Mouse (Mus musculus): ENCODE results near the gene Fbxo21.
A peak's percentile ranks its signal among the peaks of the same experiment; 100 is the strongest.

Gene Fbxo21

GRCm38 (mm10) chr5:118023053-118023452 is 46.5 kb downstream of the Fbxo21 start:
- no peak for DNase-seq (ENCODE audit: low spot score in 2 of 2)

GRCm38 (mm10) chr5:118025880-118026279 is 49.4 kb downstream of the Fbxo21 start:
- no peak for DNase-seq (ENCODE audit: low spot score in 2 of 2)

- no peak for DNase-seq (ENCODE audit: low spot score in 2 of 2)
These were observed 49.8 kb downstream of the Fbxo21 start for GRCm38 (mm10) chr5:118026343-118026742.

GRCm38 (mm10) chr5:118027101-118027697 is 50.7 kb downstream of the Fbxo21 start:
- DNase-seq (ENCODE audit: low spot score in 2 of 2) = no peak

GRCm38 (mm10) chr5:118027698-118028190 is 51.2 kb downstream of the Fbxo21 start, which contains the start of gene Tesc:
Tesc (plus strand) TSS chr5:118027743.
- no peak for DNase-seq (ENCODE audit: low spot score in 2 of 2)

GRCm38 (mm10) chr5:118028191-118029034 is 51.9 kb downstream of the Fbxo21 start:
- DNase-seq (ENCODE audit: low spot score in 2 of 2) = no peak

- no peak for DNase-seq (ENCODE audit: low spot score in 2 of 2)
These were observed 52.5 kb downstream of the Fbxo21 start for GRCm38 (mm10) chr5:118029035-118029408.

- DNase-seq (ENCODE audit: low spot score in 2 of 2) = peak; percentile 64 to 73
These were observed 52.9 kb downstream of the Fbxo21 start for GRCm38 (mm10) chr5:118029420-118029819.

- no peak for DNase-seq (ENCODE audit: low spot score in 2 of 2)
These were observed 53.6 kb downstream of the Fbxo21 start for GRCm38 (mm10) chr5:118030022-118030675.

- DNase-seq (ENCODE audit: low spot score in 2 of 2) = no peak
These were observed 54.5 kb downstream of the Fbxo21 start for GRCm38 (mm10) chr5:118031059-118031458.

GRCm38 (mm10) chr5:118031508-118031907 is 55.0 kb downstream of the Fbxo21 start:
- DNase-seq (ENCODE audit: low spot score in 2 of 2) = no peak

GRCm38 (mm10) chr5:118033328-118033727 is 56.8 kb downstream of the Fbxo21 start:
- DNase-seq (ENCODE audit: low spot score in 2 of 2) = no peak

GRCm38 (mm10) chr5:118033740-118034139 is 57.2 kb downstream of the Fbxo21 start:
- no peak for DNase-seq (ENCODE audit: low spot score in 2 of 2)

- no peak for DNase-seq (ENCODE audit: low spot score in 2 of 2)
These were observed 58.1 kb downstream of the Fbxo21 start for GRCm38 (mm10) chr5:118034632-118035031.

- DNase-seq (ENCODE audit: low spot score in 2 of 2) = no peak
These were observed 59.3 kb downstream of the Fbxo21 start for GRCm38 (mm10) chr5:118035786-118036185.

- no peak for DNase-seq (ENCODE audit: low spot score in 2 of 2)
These were observed 60.6 kb downstream of the Fbxo21 start for GRCm38 (mm10) chr5:118036888-118037797.

- DNase-seq (ENCODE audit: low spot score in 2 of 2) = no peak
These were observed 61.4 kb downstream of the Fbxo21 start for GRCm38 (mm10) chr5:118037798-118038484.

- DNase-seq (ENCODE audit: low spot score in 2 of 2) = no peak
These were observed 62.7 kb downstream of the Fbxo21 start for GRCm38 (mm10) chr5:118039241-118039668.

- DNase-seq (ENCODE audit: low spot score in 2 of 2) = no peak
These were observed 66.1 kb downstream of the Fbxo21 start for GRCm38 (mm10) chr5:118042599-118042998.

GRCm38 (mm10) chr5:118043761-118044160 is 67.2 kb downstream of the Fbxo21 start:
- DNase-seq (ENCODE audit: low spot score in 2 of 2) = no peak

GRCm38 (mm10) chr5:118044907-118045306 is 68.4 kb downstream of the Fbxo21 start:
- no peak for DNase-seq (ENCODE audit: low spot score in 2 of 2)

Measured in frontal cortex, postnatal 14 days (tissue).